Mouse (Mus musculus) lung, postnatal 0 days (tissue): Measurements from ENCODE around the gene Trip11. TPM values are rescaled to one million over a fixed set of nuclear protein-coding genes. Genes with fewer than 3 reads are reported as not detected.

Experiments used
- ATAC-seq: fragments of 200-750 bp; cut with Nextera tagmentation; 2 replicates; pipeline ENCODE4 v1.8.0; 2017; ENCODE audit warnings: moderate library complexity
- DNase-seq: peaks from one replicate; pipeline ENCODE4 v3.0.0-alpha.2; 2016; ENCODE audit warnings: low spot score
- H3K27ac ChIP-seq: fragments of 300-500 bp; sonication (generic); 2 replicates; pipeline ENCODE4 v1.5.1; 2014; ENCODE audit warnings: antibody characterized with exemption, mild to moderate bottlenecking, low read length, mixed read lengths
- H3K27me3 ChIP-seq: fragments of 300-500 bp; sonication (generic); replicated peaks from 2 replicates; pipeline ENCODE4 v1.6.1; 2014; ENCODE audit warnings: low read length, mixed read lengths; ENCODE audit not compliant: insufficient read depth
- H3K36me3 ChIP-seq: fragments of 300-500 bp; sonication (generic); 2 replicates; pipeline ENCODE4 v1.6.1; 2014; ENCODE audit warnings: low read length, mixed read lengths; ENCODE audit not compliant: insufficient read depth
- H3K4me1 ChIP-seq: fragments of 300-500 bp; sonication (generic); 2 replicates; pipeline ENCODE4 v1.6.1; 2014; ENCODE audit warnings: antibody characterized with exemption, low read depth, low read length, mixed read lengths; ENCODE audit not compliant: insufficient read depth
- H3K4me2 ChIP-seq: fragments of 300-500 bp; sonication (generic); replicated peaks from 2 replicates; pipeline ENCODE4 v1.6.1; 2014; ENCODE audit warnings: low read depth, mild to moderate bottlenecking, low read length, moderate library complexity, mixed read lengths
- H3K4me3 ChIP-seq: fragments of 300-500 bp; sonication (generic); 2 replicates; pipeline ENCODE4 v1.5.1; 2014; ENCODE audit warnings: low read depth, low read length
- H3K9ac ChIP-seq: fragments of 300-500 bp; sonication (generic); replicated peaks from 2 replicates; pipeline ENCODE4 v1.6.1; 2014; ENCODE audit warnings: low read depth, mild to moderate bottlenecking
- H3K9me3 ChIP-seq: fragments of 300-500 bp; sonication (generic); 2 replicates; pipeline ENCODE4 v1.6.1; 2016; ENCODE audit warnings: low read length, mixed read lengths
- CTCF ChIP-seq: IDR thresholded peaks from 2 replicates; pipeline ENCODE4 v1.5.1; 2016; ENCODE audit warnings: antibody characterized with exemption, mild to moderate bottlenecking
- EP300 ChIP-seq: IDR thresholded peaks from 2 replicates; pipeline ENCODE4 v1.6.1; 2016; ENCODE audit warnings: antibody characterized with exemption, mild to moderate bottlenecking, control low read depth
- WGBS: fragments of 180-500 bp; shearing (Covaris S2); extraction: QIAGEN DNeasy Blood & Tissue Kit; methylation state at CpG from one replicate; pipeline ENCODE4 v1.1.7; 2014; 5-methylcytosine and 5-hydroxymethylcytosine counted together
- polyA plus RNA-seq: library from polyadenylated mRNA; unstranded; fragments of >200 nt; fragmentation: Nextera tagmentation; extraction: Ambion mirVana; gene quantifications from 2 replicates; pipeline ENCODE4 v1.2.1, GENCODE M21; 2015

Gene Trip11
- polyA plus RNA-seq, 1 experiment from 2014 or later = 30.8 TPM

- 61% methylated on average over 2 of the region's 2 CpGs for WGBS
- no peak overlapping the region for H3K9ac ChIP-seq
- peaks cover 4% of the 10 kb centered on the region for H3K36me3 ChIP-seq
- no peak overlapping the region for H3K4me3 ChIP-seq
- no peak overlapping the region for H3K27ac ChIP-seq
- no peak for DNase-seq
- TF ChIP-seq CTCF (no peak), EP300 (no peak)
- H3K27me3 ChIP-seq = no peaks in the 10 kb centered on the region
- no peak for ATAC-seq
- no peaks in the 10 kb centered on the region for H3K4me1 ChIP-seq
- H3K4me2 ChIP-seq = no peak overlapping the region
- H3K9me3 ChIP-seq = no peaks in the 10 kb centered on the region
Measured at GRCm38 (mm10) chr12:101810515-101810914, 102.6 kb downstream of the Trip11 start.

- 24% methylated on average over 2 of the region's 2 CpGs for WGBS
- no peak overlapping the region for H3K9ac ChIP-seq
- no peak overlapping the region for H3K4me2 ChIP-seq
- H3K4me1 ChIP-seq = no peaks in the 10 kb centered on the region
- no peak overlapping the region for H3K4me3 ChIP-seq
- H3K27ac ChIP-seq = peak overlapping the region; percentile 40; the same call in 1 of the 2 replicates
- TF ChIP-seq CTCF = peak; percentile 43; the same call in 1 of the 2 replicates
- peak; percentile 85 for TF ChIP-seq EP300
- no peaks in the 10 kb centered on the region for H3K9me3 ChIP-seq
- DNase-seq (peak; percentile 71), ATAC-seq (peak; percentile 93)
- peaks cover 4% of the 10 kb centered on the region for H3K36me3 ChIP-seq
- no peaks in the 10 kb centered on the region for H3K27me3 ChIP-seq
Measured at GRCm38 (mm10) chr12:101807400-101807799, 105.7 kb downstream of the Trip11 start.

- H3K27ac ChIP-seq = no peak overlapping the region
- no peaks in the 10 kb centered on the region for H3K27me3 ChIP-seq
- no peaks in the 10 kb centered on the region for H3K36me3 ChIP-seq
- 80% methylated on average over 3 of the region's 3 CpGs for WGBS
- H3K4me2 ChIP-seq = no peak overlapping the region
- ATAC-seq (no peak), DNase-seq (no peak)
- H3K9me3 ChIP-seq = no peaks in the 10 kb centered on the region
- no peak overlapping the region for H3K9ac ChIP-seq
- TF ChIP-seq CTCF (no peak), EP300 (no peak)
- H3K4me1 ChIP-seq = no peaks in the 10 kb centered on the region
- H3K4me3 ChIP-seq = no peak overlapping the region
Measured at GRCm38 (mm10) chr12:101802445-101802844, 110.6 kb downstream of the Trip11 start.

- 64% methylated on average over 5 of the region's 5 CpGs for WGBS
- Histone ChIP-seq H3K4me1 (no peaks in the 10 kb centered on the region), H3K9ac (no peak overlapping the region), H3K4me2 (no peak overlapping the region), H3K27me3 (no peaks in the 10 kb centered on the region), H3K36me3 (no peaks in the 10 kb centered on the region), H3K4me3 (no peak overlapping the region), H3K27ac (no peak overlapping the region), H3K9me3 (no peaks in the 10 kb centered on the region)
- TF ChIP-seq EP300 = no peak
- DNase-seq (no peak), ATAC-seq (no peak)
Measured at GRCm38 (mm10) chr12:101801744-101802143, 111.3 kb downstream of the Trip11 start.

- WGBS = 50% methylated on average over 3 of the region's 3 CpGs
- no peak overlapping the region for H3K9ac ChIP-seq
- no peaks in the 10 kb centered on the region for H3K4me1 ChIP-seq
- no peaks in the 10 kb centered on the region for H3K36me3 ChIP-seq
- no peaks in the 10 kb centered on the region for H3K27me3 ChIP-seq
- ATAC-seq (peak; percentile 62), DNase-seq (peak; percentile 71)
- H3K4me3 ChIP-seq = no peak overlapping the region
- H3K27ac ChIP-seq = no peak overlapping the region
- no peaks in the 10 kb centered on the region for H3K9me3 ChIP-seq
- H3K4me2 ChIP-seq = no peak overlapping the region
- TF ChIP-seq CTCF = no peak
- TF ChIP-seq EP300 = peak; percentile 36; the same call in 1 of the 2 replicates
Measured at GRCm38 (mm10) chr12:101801051-101801450, 112.0 kb downstream of the Trip11 start.

- Histone ChIP-seq H3K4me1 (no peaks in the 10 kb centered on the region; the same call in 1 of the 2 replicates), H3K4me2 (no peak overlapping the region), H3K36me3 (no peaks in the 10 kb centered on the region), H3K27me3 (no peaks in the 10 kb centered on the region), H3K9me3 (no peaks in the 10 kb centered on the region), H3K4me3 (no peak overlapping the region), H3K27ac (no peak overlapping the region), H3K9ac (no peak overlapping the region)
- DNase-seq (peak; percentile 30), ATAC-seq (peak; percentile 35)
- WGBS = 52% methylated on average over 7 of the region's 7 CpGs
- TF ChIP-seq EP300 (no peak), CTCF (no peak)
Measured at GRCm38 (mm10) chr12:101798189-101798922, 114.7 kb downstream of the Trip11 start.
